ENCODE assay signal across 17 mouse cellular contexts in the genomic region with DNA sequence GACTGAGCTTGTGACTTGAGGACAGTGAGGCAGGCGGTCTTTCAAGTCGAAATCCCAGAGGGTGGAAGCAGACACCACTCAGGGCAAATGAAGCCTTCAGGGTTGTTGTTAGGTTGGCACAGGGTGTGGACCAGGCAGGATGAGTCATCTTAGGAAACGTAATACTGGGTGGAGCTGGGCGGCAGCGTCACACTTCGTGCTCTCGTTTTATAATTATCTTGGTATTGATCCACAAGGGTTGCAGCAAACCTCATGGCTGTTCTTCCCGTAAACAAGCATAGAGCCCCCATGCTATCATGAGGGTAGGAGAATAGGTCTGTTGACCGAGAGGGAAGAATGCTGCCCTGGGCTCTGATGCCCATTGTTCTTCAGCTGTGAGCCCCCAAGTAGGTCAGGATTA. TPM values are rescaled to one million over a fixed set of nuclear protein-coding genes. Genes with fewer than 3 reads are reported as not detected.
A peak's percentile ranks its signal among the peaks of the same experiment; 100 is the strongest.
DNase-seq lines count a peak whose midpoint lies in the region; ATAC-seq and TF ChIP-seq lines count a peak whose summit lies in the region.
"Had no signal": no experiment of that assay in that cellular context is flagged by ENCODE, and none has a peak within 500 bp of the region (broad histone marks: within the 10 kb centered on the region; RNA-seq: fewer than 3 reads in every experiment).

No protein-coding gene starts in this region.

- peak; percentile 86 for DNase-seq in midbrain, embryonic 11.5 days (ENCODE audit: low spot score, missing footprints)
- peak; percentile 63 for DNase-seq in Muller cell, postnatal 12 days (ENCODE audit: inconsistent ontology term)
- no peak for DNase-seq in liver, postnatal 0 days
- DNase-seq in cerebellum, postnatal 25 days = no peak
- DNase-seq: cerebellum, adult 11-12 months; heart, postnatal 4 days; kidney, postnatal 10 days; right cerebral cortex, postnatal 14 days had no signal

- WGBS in midbrain, embryonic 11.5 days = 17% methylated on average over 9 of the region's 9 CpGs
- 21% methylated on average over 9 of the region's 9 CpGs for WGBS in midbrain, embryonic 13.5 days
- WGBS in liver, postnatal 0 days (ENCODE audit: insufficient replicate concordance) = 64% methylated on average over 9 of the region's 9 CpGs

- H3K4me3 ChIP-seq in midbrain, embryonic 11.5 days (ENCODE audit: low read depth, low read length) = no peak overlapping the region
- no peak overlapping the region for H3K4me3 ChIP-seq in midbrain, embryonic 13.5 days (replicated peaks)
- no peak overlapping the region for H3K4me3 ChIP-seq in liver, postnatal 0 days (ENCODE audit: low read depth, low read length)
- H3K4me3 ChIP-seq: heart, embryonic 10.5 days; limb, embryonic 10.5 days; neural tube, embryonic 15.5 days had no signal

- TF ChIP-seq EP300 in liver, postnatal 0 days (IDR thresholded peaks at IDR 0.05; ENCODE audit: low read depth) = no peak

- H3K9me3 ChIP-seq in midbrain, embryonic 11.5 days (ENCODE audit: control insufficient read depth, low read length) = no peaks in the 10 kb centered on the region
- H3K9me3 ChIP-seq in midbrain, embryonic 13.5 days = no peaks in the 10 kb centered on the region
- no peaks in the 10 kb centered on the region for H3K9me3 ChIP-seq in liver, postnatal 0 days (ENCODE audit: low read length)
- H3K9me3 ChIP-seq: heart, embryonic 10.5 days; limb, embryonic 10.5 days; neural tube, embryonic 15.5 days had no signal

- ATAC-seq in midbrain, embryonic 11.5 days (ENCODE audit: low FRiP score) = no peak
- ATAC-seq in midbrain, embryonic 13.5 days = no peak
- peak; percentile 78 for ATAC-seq in megakaryocyte, adult 5-6 weeks (ENCODE audit: poor library complexity, severe bottlenecking)
- no peak for ATAC-seq in granulocyte monocyte progenitor cell, adult 5-6 weeks (replicated peaks; ENCODE audit: poor library complexity, severe bottlenecking)
- no peak for ATAC-seq in liver, postnatal 0 days
- ATAC-seq: midbrain, embryonic 16.5 days had no signal

- no peaks in the 10 kb centered on the region for H3K4me1 ChIP-seq in midbrain, embryonic 11.5 days (ENCODE audit: control insufficient read depth, insufficient read depth, low read length)
- no peaks in the 10 kb centered on the region for H3K4me1 ChIP-seq in midbrain, embryonic 13.5 days (replicated peaks)
- H3K4me1 ChIP-seq in liver, postnatal 0 days (ENCODE audit: insufficient read depth) = no peaks in the 10 kb centered on the region
- H3K4me1 ChIP-seq: heart, embryonic 10.5 days; limb, embryonic 10.5 days; neural tube, embryonic 15.5 days had no signal

- no peak for TF ChIP-seq CTCF in liver, postnatal 0 days (IDR thresholded peaks at IDR 0.05; ENCODE audit: low read depth)

- no peaks in the 10 kb centered on the region for H3K36me3 ChIP-seq in midbrain, embryonic 11.5 days (ENCODE audit: control insufficient read depth, insufficient read depth, low read length)
- no peaks in the 10 kb centered on the region for H3K36me3 ChIP-seq in midbrain, embryonic 13.5 days
- no peaks in the 10 kb centered on the region for H3K36me3 ChIP-seq in liver, postnatal 0 days (replicated peaks; ENCODE audit: insufficient read depth, low read length)
- H3K36me3 ChIP-seq: heart, embryonic 10.5 days; limb, embryonic 10.5 days; neural tube, embryonic 15.5 days had no signal

- no peak overlapping the region for H3K27ac ChIP-seq in midbrain, embryonic 11.5 days (ENCODE audit: low read depth, low read length)
- no peak overlapping the region for H3K27ac ChIP-seq in midbrain, embryonic 13.5 days
- H3K27ac ChIP-seq in liver, postnatal 0 days (ENCODE audit: low read depth) = no peak overlapping the region
- H3K27ac ChIP-seq: heart, embryonic 10.5 days; limb, embryonic 10.5 days; liver, embryonic 14.5 days; macrophage; neural tube, embryonic 15.5 days had no signal

- no peak overlapping the region for H3K4me2 ChIP-seq in midbrain, embryonic 11.5 days
- no peak overlapping the region for H3K4me2 ChIP-seq in midbrain, embryonic 13.5 days (replicated peaks)
- no peak overlapping the region for H3K4me2 ChIP-seq in liver, postnatal 0 days (ENCODE audit: low read depth, low read length)
- H3K4me2 ChIP-seq: neural tube, embryonic 15.5 days had no signal

- H3K27me3 ChIP-seq in midbrain, embryonic 11.5 days (ENCODE audit: control insufficient read depth, insufficient read depth, low read length) = no peaks in the 10 kb centered on the region
- no peaks in the 10 kb centered on the region for H3K27me3 ChIP-seq in midbrain, embryonic 13.5 days
- no peaks in the 10 kb centered on the region for H3K27me3 ChIP-seq in liver, postnatal 0 days (ENCODE audit: insufficient read depth, low read length)
- H3K27me3 ChIP-seq: neural tube, embryonic 15.5 days had no signal

- H3K9ac ChIP-seq in midbrain, embryonic 11.5 days (ENCODE audit: low read length) = no peak overlapping the region
- no peak overlapping the region for H3K9ac ChIP-seq in midbrain, embryonic 13.5 days (replicated peaks)
- H3K9ac ChIP-seq in liver, postnatal 0 days (replicated peaks) = no peak overlapping the region
- H3K9ac ChIP-seq: liver, embryonic 14.5 days; neural tube, embryonic 15.5 days had no signal

RNA-seq across cellular contexts. Expression of a gene that starts 25.9 kb away (rescaled TPM):
- 33.5 and 34.8 TPM in 2 replicates for polyA plus RNA-seq in midbrain, embryonic 11.5 days (2014; fragmentation: Nextera tagmentation; extraction: Ambion mirVana)
- 24.0 and 25.7 TPM in 2 replicates for polyA plus RNA-seq in midbrain, embryonic 13.5 days (2015; fragmentation: Nextera tagmentation; extraction: Ambion mirVana)
- 16.4 and 20.1 TPM in 2 replicates for total RNA-seq in megakaryocyte, adult 5-6 weeks (2015)
- total RNA-seq in megakaryocyte, adult 5-6 weeks (2017) = 9.0 and 9.4 TPM in 2 replicates
- 7.9 and 15.7 TPM in 2 replicates for total RNA-seq in granulocyte monocyte progenitor cell, adult 5-6 weeks (2014; fragmentation: Nextera tagmentation)
- 7.5 and 9.8 TPM in 2 replicates for total RNA-seq in granulocyte monocyte progenitor cell, adult 5-6 weeks (2017)
- polyA plus RNA-seq in liver, postnatal 0 days (2015; fragmentation: Nextera tagmentation; extraction: Ambion mirVana) = 3.3 and 4.1 TPM in 2 replicates

RNA-seq across cellular contexts. Expression of a gene that starts 41.7 kb away (rescaled TPM):
- polyA plus RNA-seq in midbrain, embryonic 11.5 days (2014; fragmentation: Nextera tagmentation; extraction: Ambion mirVana) = 29.7 and 32.1 TPM in 2 replicates
- polyA plus RNA-seq in midbrain, embryonic 13.5 days (2015; fragmentation: Nextera tagmentation; extraction: Ambion mirVana) = 27.3 and 29.8 TPM in 2 replicates
- 20.8 and 23.8 TPM in 2 replicates for total RNA-seq in megakaryocyte, adult 5-6 weeks (2015)
- 21.2 and 23.3 TPM in 2 replicates for total RNA-seq in megakaryocyte, adult 5-6 weeks (2017)
- total RNA-seq in granulocyte monocyte progenitor cell, adult 5-6 weeks (2014; fragmentation: Nextera tagmentation) = 12.2 and 14.3 TPM in 2 replicates
- 12.1 and 22.2 TPM in 2 replicates for total RNA-seq in granulocyte monocyte progenitor cell, adult 5-6 weeks (2017)
- polyA plus RNA-seq in liver, postnatal 0 days (2015; fragmentation: Nextera tagmentation; extraction: Ambion mirVana) = 4.7 and 4.9 TPM in 2 replicates

Comparison
In these comparisons a context has a peak if more than half of its experiments do, and no peak if none do; other contexts are left out.
1. DNase-seq: peak in midbrain, embryonic 11.5 days (single experiment) and Muller cell, postnatal 12 days (single experiment); none in liver, postnatal 0 days (single experiment) and cerebellum, postnatal 25 days (0 of 2).